Mouse (Mus musculus) urinary bladder, postnatal 36 days (tissue): ENCODE measurements around the gene Rnf41.
A peak's percentile ranks its signal among the peaks of the same experiment; 100 is the strongest.

ENCODE experiments used
- DNase-seq, 2 experiments: peaks; one replicate each; pipeline ENCODE4 v3.0.0; 2022; ENCODE audit warnings: low spot score in 2 of 2, mixed read lengths in 1 of 2

Rnf41 gene

GRCm38 (mm10) chr10:128429052-128429451 is 17.6 kb downstream of the Rnf41 start:
- DNase-seq: no peak

DNA sequence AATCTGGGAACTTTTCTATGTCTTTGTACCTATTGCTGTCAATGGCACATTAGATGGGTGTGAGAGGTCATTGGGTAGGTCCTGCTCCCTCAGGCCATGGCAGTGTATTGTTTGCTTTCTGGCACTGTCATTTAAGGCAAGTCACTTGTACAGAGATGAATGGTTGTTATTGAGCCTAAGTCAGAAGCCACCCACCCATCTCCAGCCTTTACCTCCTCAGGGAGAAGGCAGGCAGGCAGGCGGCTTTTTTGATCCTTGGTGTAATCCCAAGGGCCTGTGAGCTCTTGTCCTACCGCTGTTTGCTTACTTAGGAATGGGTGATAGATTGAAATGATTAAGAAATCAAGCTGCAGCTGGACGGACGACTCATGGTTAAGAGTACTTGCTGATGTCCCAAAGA is 18.0 kb downstream of the Rnf41 start:
- no peak for DNase-seq

DNA sequence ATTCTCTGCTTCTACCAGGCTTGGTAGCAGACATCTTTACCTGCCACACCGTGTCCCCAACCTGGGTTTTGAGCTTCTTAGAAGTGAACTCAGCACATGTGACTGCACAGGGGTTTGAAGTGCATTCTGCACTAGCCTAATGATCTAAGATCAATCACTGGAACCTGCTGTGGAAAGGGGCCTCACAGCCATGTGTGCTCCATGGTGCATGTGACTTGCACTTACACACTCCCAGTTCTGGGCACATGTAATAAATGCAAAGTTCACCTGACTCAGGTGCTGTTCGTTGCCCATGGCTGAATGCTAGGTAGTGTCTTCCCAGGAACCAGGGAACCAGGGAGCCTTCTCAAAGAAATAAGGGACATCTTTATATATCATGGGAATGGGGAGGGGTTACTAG is 22.0 kb downstream of the Rnf41 start:
- DNase-seq: no peak

DNA sequence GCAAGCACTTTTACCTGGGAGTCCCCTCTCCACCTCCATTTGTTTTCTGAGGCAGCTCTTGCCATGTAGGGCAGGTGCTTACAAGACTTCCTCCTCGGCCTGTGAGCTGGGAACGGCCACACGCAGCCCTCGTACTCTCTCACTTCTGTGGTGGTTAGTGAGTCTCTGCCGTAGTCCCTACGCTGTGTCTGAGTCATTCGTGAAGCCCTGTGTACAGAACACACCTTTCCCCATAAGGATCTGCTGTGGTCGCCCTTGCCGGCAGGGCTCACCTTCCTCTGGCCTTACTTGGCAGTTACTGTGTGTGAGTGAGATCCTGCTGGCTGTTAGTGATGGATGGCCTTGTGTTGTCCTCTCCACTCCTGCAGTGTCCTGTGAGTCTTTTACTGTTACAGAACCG is 23.2 kb downstream of the Rnf41 start:
- peak in 1 of 2 experiments; percentile 30 for DNase-seq

- DNase-seq: peak in 1 of 2 experiments; percentile 70
Measured at GRCm38 (mm10) chr10:128435186-128435823, 23.8 kb downstream of the Rnf41 start.

- DNase-seq: no peak
Measured at GRCm38 (mm10) chr10:128435873-128436272, 24.4 kb downstream of the Rnf41 start.

GRCm38 (mm10) chr10:128436376-128436775 is 24.9 kb downstream of the Rnf41 start:
- DNase-seq: no peak

DNA sequence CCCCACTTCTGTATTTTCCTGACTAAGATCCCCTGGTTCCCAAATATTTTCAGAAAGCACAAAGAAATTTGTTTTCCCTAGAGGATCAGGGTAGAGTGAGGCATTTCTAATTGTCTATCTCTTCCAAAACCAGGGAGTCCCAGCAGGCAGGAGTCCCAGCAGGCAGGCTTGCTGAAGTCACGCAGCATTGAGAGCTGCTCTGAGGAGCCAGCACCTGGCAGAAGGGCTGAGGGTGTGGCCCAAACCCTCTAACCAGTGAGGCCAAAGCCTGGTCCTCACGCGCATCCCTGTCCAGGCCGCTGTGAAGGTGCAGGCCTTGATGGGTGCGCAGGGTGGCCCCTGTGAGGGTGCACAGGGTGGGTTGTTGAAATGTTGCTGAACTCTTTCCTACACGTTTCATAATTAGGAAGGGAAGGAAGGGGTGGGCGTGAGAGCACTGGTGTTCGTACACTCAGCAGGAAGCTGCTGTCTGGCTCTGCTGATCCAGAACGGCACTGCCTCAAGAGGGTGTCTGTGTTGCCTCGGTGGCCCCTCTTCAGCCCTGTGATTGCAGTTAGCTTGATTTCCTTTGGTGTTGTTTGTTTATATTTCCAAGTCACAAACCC is 27.3 kb downstream of the Rnf41 start:
- no peak for DNase-seq

- no peak for DNase-seq
Measured at GRCm38 (mm10) chr10:128440407-128440806, 28.9 kb downstream of the Rnf41 start.

DNA sequence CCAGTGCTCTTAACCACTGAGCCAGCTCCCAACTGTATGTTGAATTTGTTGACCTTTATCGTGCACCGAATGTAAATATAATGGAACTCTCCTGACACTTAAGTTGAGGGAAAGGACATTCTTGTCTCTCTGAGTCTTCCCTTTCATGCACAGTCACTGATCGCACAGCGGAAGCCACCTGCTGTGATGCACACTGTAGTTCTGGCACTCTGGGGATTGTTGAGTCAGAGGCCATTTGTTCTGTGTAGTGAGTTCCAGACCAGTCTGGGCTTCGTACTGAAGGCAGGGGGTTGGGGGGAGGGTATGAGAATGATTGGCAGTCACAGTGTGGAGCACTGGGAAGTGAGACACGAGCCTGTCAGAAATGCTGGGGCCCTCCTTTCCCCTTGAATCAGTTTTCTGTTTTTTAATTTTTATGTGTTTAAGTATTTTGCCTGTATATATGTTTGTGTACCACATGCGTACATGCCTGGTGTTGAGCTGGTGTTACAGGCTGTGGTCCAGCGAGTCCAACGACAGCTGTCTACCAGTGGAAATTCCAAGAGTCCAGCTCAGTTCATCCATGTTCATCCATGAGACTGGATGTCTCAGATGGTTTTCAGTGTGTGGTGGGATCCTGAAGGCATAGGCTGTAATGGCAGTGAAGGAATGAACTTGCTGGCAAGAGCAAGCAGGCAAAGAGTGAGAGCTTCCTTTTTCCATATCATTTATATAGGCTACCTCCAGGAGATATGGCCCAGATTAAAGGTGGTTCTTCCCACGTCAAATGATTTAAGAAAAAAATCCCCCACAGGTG is 30.1 kb downstream of the Rnf41 start:
- no peak for DNase-seq

DNA sequence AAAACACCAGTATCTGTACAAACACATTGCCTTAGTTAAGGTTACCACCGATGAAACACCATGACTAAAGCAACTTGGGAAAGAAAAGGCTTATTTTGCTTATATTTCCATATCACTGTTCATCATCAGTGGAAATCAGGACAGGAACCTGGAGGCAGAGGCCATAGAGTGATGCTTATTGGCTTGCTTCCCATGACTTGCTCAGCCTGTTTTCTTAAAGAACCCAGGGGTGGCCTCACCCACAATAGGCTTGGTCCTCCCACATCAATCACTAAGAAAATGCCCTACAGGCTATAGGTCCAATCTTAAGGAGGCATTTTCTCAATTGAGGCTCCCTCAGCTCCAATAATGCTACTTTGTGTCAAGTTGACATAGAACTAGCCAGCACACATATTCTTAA is 31.3 kb downstream of the Rnf41 start:
- DNase-seq: no peak

GRCm38 (mm10) chr10:128444354-128444753 is 32.9 kb downstream of the Rnf41 start:
- no peak for DNase-seq

DNA sequence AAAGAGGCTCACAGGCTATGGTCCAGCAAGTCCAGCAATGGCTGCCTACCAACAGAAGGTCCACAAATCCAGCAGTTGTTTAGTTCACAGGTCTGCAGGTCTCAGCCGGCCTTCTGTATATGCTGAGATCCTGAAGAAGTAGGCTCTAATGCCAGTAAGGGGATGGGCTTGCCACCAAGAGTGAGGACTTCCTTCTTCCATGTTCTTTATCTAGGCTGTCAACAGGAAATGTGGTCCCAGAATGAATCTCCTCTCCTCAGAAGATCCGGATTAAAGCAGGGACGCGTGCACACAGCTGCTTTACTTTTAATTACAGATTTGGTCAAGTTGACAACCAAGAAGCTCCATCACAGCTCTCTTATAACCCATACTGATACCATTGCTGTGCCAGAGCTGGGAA is 34.0 kb downstream of the Rnf41 start:
- no peak for DNase-seq

GRCm38 (mm10) chr10:128451014-128451413 is 39.6 kb downstream of the Rnf41 start:
- no peak for DNase-seq

- no peak for DNase-seq
Measured at GRCm38 (mm10) chr10:128454471-128454870, 43.0 kb downstream of the Rnf41 start.

DNA sequence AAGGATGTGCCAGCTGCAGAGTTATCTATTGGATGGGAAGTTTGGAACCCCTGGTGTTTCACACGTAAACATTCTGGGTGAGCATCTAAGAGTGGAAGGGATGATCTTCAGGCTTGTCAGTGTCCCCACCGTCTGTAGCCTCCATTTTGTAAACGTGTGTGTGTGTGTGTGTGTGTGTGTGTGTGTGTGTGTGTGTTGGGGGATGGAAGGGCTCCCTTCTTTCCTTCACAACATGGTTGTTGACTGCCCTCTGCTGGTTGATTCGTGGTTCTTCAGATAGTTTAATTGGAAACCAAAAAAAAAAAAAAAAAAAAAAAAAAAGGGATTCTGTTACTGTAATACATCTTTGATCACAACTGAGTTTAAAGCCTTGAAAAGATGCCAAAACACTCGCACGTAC is 43.8 kb downstream of the Rnf41 start:
- peak; percentile 53 to 55 for DNase-seq

- no peak for DNase-seq
Measured at GRCm38 (mm10) chr10:128457676-128458075, 46.2 kb downstream of the Rnf41 start.

DNA sequence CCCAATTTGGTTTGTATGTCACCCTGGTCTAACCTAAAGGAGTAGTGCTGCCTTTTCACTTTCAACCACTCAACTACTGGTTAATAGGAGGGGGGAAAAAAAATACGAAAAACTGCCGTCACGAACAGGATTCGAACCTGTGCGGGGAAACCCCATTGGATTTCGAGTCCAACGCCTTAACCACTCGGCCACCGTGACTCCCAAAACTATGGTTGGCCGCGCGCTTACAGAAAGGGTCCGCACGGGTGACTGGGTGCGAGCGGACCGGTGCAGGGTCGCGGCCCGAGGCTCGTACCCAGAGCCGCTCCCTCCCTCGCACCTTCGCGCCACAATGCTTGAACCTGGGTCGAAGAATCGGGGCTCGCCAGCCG is 46.9 kb downstream of the Rnf41 start:
- DNase-seq: peak; percentile 90 to 92

- peak; percentile 78 to 86 for DNase-seq
Measured at GRCm38 (mm10) chr10:128458719-128459408, 47.4 kb downstream of the Rnf41 start, which contains the start of gene Smarcc2. Gene Smarcc2 (plus strand): TSS chr10:128459248.

DNA sequence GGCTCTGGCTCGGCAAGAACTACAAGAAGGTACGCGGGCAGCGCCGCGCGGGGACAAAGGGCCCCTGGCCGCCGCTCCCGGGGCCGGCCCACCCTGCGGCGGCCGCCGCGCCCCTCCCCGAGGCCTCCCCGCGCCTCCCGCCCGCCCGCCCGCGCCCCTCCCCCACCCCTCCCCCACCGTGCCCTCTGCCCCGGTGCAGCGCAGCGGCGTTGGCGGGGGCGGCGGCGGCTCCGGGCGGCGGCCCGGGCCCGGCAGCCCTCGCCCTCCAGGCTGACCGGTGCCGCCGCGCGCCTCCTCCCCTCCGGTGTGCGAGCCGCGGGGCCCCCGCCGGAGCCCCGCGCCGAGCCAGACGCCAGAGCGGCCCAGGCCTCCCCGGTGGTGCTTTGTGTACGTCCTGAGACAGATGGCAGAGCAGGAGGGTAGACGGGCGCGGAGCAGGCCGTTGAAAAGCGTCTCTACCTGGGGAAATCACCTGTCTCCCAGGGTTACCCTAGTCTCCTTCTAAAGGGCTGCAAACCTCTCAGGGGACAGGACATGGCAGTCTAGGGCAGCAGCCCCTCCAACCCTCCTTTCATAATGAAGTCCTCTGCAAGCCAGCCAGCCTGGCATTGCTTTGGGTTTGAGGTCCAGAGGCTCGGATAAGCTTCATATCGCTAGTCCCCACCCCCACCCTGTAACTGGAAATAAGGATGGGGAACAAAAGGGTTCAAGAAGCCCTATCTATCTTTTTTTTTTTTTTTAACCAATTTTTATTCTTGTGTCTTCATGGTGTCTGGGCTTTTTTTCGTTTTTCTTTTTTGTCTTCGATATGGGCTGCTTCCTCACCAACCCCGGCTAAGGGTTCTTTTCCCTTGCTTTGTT is 48.2 kb downstream of the Rnf41 start:
- DNase-seq: peak; percentile 24 to 30

DNA sequence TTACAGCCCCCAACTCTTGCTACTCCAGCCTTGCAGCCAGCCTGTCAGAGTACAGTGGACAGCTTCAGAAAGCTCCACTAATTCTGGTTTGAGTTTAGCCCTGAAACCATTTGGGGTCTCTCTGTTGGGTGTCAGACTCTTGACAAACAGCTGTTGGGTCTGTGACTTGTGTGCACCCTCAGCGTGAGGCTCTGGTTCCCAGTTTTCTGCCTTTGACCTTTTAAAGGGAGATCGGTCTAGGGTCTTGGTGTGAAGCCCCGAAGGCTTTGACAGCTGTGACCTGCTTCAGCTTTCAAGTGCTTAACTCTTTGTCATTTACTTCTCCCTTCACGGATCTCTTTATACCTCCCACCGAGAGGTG is 48.8 kb downstream of the Rnf41 start:
- DNase-seq: no peak
